ENCODE assay signal across 8 mouse cellular contexts in genomic region chr16:30069950-30070770, GRCm38 (mm10). TPM values are rescaled to one million over a fixed set of nuclear protein-coding genes. Genes with fewer than 3 reads are reported as not detected.
DNase-seq lines count a peak whose midpoint lies in the region; ATAC-seq and TF ChIP-seq lines count a peak whose summit lies in the region.

No protein-coding gene starts in this region.

- peaks cover 45% of the 10 kb centered on the region for H3K4me1 ChIP-seq in hindbrain, embryonic 13.5 days (replicated peaks)

- H3K27ac ChIP-seq in hindbrain, embryonic 13.5 days = peak overlapping the region; percentile 79
- peak overlapping the region; percentile 91 for H3K27ac ChIP-seq in left cerebral cortex, adult 2 months

- under 1% methylated on average over 52 of the region's 82 CpGs for WGBS in hindbrain, embryonic 13.5 days

- peak overlapping the region; percentile 75 for H3K9ac ChIP-seq in hindbrain, embryonic 13.5 days

- peak; percentile 95 for DNase-seq in Muller cell, postnatal 12 days (ENCODE audit: inconsistent ontology term)
- DNase-seq in cerebellum, adult 9-10 months = peak; percentile 62
- DNase-seq in frontal cortex, postnatal 14 days (ENCODE audit: low spot score in 2 of 2) = peak; percentile 36 to 42
- DNase-seq in left cerebral cortex, adult 2 months (ENCODE audit: extremely low spot score in 1 of 2, low spot score in 2 of 2) = peak; percentile 70 to 76
- DNase-seq in right cerebral cortex, postnatal 25 days = peak; percentile 75
- peak; percentile 87 for DNase-seq in urinary bladder, postnatal 25 days (ENCODE audit: low spot score)

- peaks cover 87% of the 10 kb centered on the region for H3K27me3 ChIP-seq in hindbrain, embryonic 13.5 days

- no peak for TF ChIP-seq CTCF in left cerebral cortex, adult 2 months (IDR thresholded peaks at IDR 0.05)

- intact Hi-C loops in left cerebral cortex, adult 2 months (cut with DNase I) = loop anchor here (2.0 to 10.0 kb wide), 5 partner anchors 102 to 438 kb away; no protein-coding TSS in a partner anchor

- ATAC-seq in hindbrain, embryonic 13.5 days (ENCODE audit: low FRiP score) = peak; percentile 57
- ATAC-seq in megakaryocyte, adult 5-6 weeks (ENCODE audit: poor library complexity, severe bottlenecking) = peak; percentile 33

- H3K9me3 ChIP-seq in hindbrain, embryonic 13.5 days = no peaks in the 10 kb centered on the region

- no peaks in the 10 kb centered on the region for H3K36me3 ChIP-seq in hindbrain, embryonic 13.5 days

- peak overlapping the region; percentile 81 for H3K4me2 ChIP-seq in hindbrain, embryonic 13.5 days

- H3K4me3 ChIP-seq in hindbrain, embryonic 13.5 days = peak overlapping the region; percentile 48
- H3K4me3 ChIP-seq in left cerebral cortex, adult 2 months = peak overlapping the region; percentile 44

RNA-seq across cellular contexts. Expression of gene Hes1, which starts 6.0 kb away (rescaled TPM):
- 14.6 and 19.1 TPM in 2 replicates for polyA plus RNA-seq in hindbrain, embryonic 13.5 days (2015; fragmentation: Nextera tagmentation; extraction: Ambion mirVana)
- 10 to 100 TPM; 20.2 to 21.8 TPM for total RNA-seq in left cerebral cortex, adult 2 months (2021)
- total RNA-seq in megakaryocyte, adult 5-6 weeks (2015) = 0.60 and 0.71 TPM in 2 replicates
- 0.18 and 0.49 TPM in 2 replicates for total RNA-seq in megakaryocyte, adult 5-6 weeks (2017)

Comparison
In these comparisons a context has a peak if more than half of its experiments do, and no peak if none do; other contexts are left out.
1. Peak in every context shown above with its lines: DNase-seq, ATAC-seq, H3K4me3 ChIP-seq and H3K27ac ChIP-seq.
2. DNase-seq: peak in every context shown above with its lines; median percentile 95 in Muller cell, postnatal 12 days; 87 in urinary bladder, postnatal 25 days; 75 in right cerebral cortex, postnatal 25 days; 73 in left cerebral cortex, adult 2 months; 62 in cerebellum, adult 9-10 months; 39 in frontal cortex, postnatal 14 days.
3. RNA of gene Hes1, which starts 6.0 kb away (total RNA-seq): 20.2 to 21.8 TPM in left cerebral cortex, adult 2 months; 0.18 to 0.71 TPM in megakaryocyte, adult 5-6 weeks; every median in the first group is over 10 times any median in the second.